Mouse (Mus musculus): ENCODE data around the gene Slc16a7. TPM values are rescaled to one million over a fixed set of nuclear protein-coding genes. Genes with fewer than 3 reads are reported as not detected.

The Slc16a7 gene
- 13.1 and 90.8 TPM in 2 replicates for total RNA-seq (2014; rRNA removed)
- 6.8 and 7.6 TPM in 2 replicates for polyA plus RNA-seq (2015; fragmentation: Nextera tagmentation; extraction: Ambion mirVana)

- peak; percentile 66 for TF ChIP-seq CTCF (IDR thresholded peaks at IDR 0.05; ENCODE audit: low read depth)
- no peaks in the 10 kb centered on the region for H3K27me3 ChIP-seq (ENCODE audit: insufficient read depth, low read length)
- peak within 1 kb of the TSS; percentile 81 for H3K9ac ChIP-seq (replicated peaks; ENCODE audit: low read length)
- H3K4me3 ChIP-seq (ENCODE audit: low read length), result peak within 1 kb of the TSS; percentile 72
- peak within 1 kb of the TSS; percentile 76 for H3K27ac ChIP-seq
- no peaks in the 10 kb centered on the region for H3K4me1 ChIP-seq (ENCODE audit: insufficient read depth, low read length)
- H3K36me3 ChIP-seq (ENCODE audit: insufficient read depth, low read length), result no peaks in the 10 kb centered on the region
- ATAC-seq, result peak; percentile 93
- WGBS, result under 1% methylated on average over 62 of the region's 67 CpGs
- no peaks in the 10 kb centered on the region for H3K9me3 ChIP-seq (ENCODE audit: low read length)
- H3K4me2 ChIP-seq (ENCODE audit: low read depth, low read length), result peak within 1 kb of the TSS; percentile 69
- peak; percentile 91 for DNase-seq (ENCODE audit: low spot score)
Measured at GRCm38 (mm10) chr10:125388876-125389786, at the start of gene Slc16a7. Gene Slc16a7, minus strand, starts transcription at chr10:125389465.

GRCm38 (mm10) chr10:125418795-125419194, 29.5 kb upstream of the Slc16a7 start:
- ATAC-seq, result no peak

GRCm38 (mm10) chr10:125399796-125400195, 10.5 kb upstream of the Slc16a7 start:
- DNase-seq (ENCODE audit: low spot score), result no peak
- no peak for ATAC-seq
- H3K4me3 ChIP-seq (ENCODE audit: low read length), result no peak overlapping the region
- H3K9me3 ChIP-seq (ENCODE audit: low read length), result no peaks in the 10 kb centered on the region
- H3K9ac ChIP-seq (replicated peaks; ENCODE audit: low read length), result no peak overlapping the region
- H3K27me3 ChIP-seq (ENCODE audit: insufficient read depth, low read length), result no peaks in the 10 kb centered on the region
- no peak for TF ChIP-seq CTCF (IDR thresholded peaks at IDR 0.05; ENCODE audit: low read depth)
- no peak overlapping the region for H3K27ac ChIP-seq
- H3K4me2 ChIP-seq (ENCODE audit: low read depth, low read length), result no peak overlapping the region
- H3K4me1 ChIP-seq (ENCODE audit: insufficient read depth, low read length), result no peaks in the 10 kb centered on the region
- H3K36me3 ChIP-seq (ENCODE audit: insufficient read depth, low read length), result no peaks in the 10 kb centered on the region
- 83% methylated on average over 4 of the region's 4 CpGs for WGBS

More at GRCm38 (mm10) chr10:125418795-125419194, 29.5 kb upstream of the Slc16a7 start:
- no peaks in the 10 kb centered on the region for H3K36me3 ChIP-seq (ENCODE audit: insufficient read depth, low read length)
- no peak for TF ChIP-seq CTCF (IDR thresholded peaks at IDR 0.05; ENCODE audit: low read depth)
- DNase-seq (ENCODE audit: low spot score), result no peak
- WGBS, result 81% methylated on average over 6 of the region's 6 CpGs
- H3K4me3 ChIP-seq (ENCODE audit: low read length), result no peak overlapping the region
- H3K4me1 ChIP-seq (ENCODE audit: insufficient read depth, low read length), result no peaks in the 10 kb centered on the region
- H3K4me2 ChIP-seq (ENCODE audit: low read depth, low read length), result no peak overlapping the region
- no peaks in the 10 kb centered on the region for H3K9me3 ChIP-seq (ENCODE audit: low read length)
- H3K27me3 ChIP-seq (ENCODE audit: insufficient read depth, low read length), result no peaks in the 10 kb centered on the region
- H3K27ac ChIP-seq, result no peak overlapping the region
- no peak overlapping the region for H3K9ac ChIP-seq (replicated peaks; ENCODE audit: low read length)

- ATAC-seq (no peak), DNase-seq (ENCODE audit: low spot score) (no peak)
- Histone ChIP-seq H3K9ac (replicated peaks; ENCODE audit: low read length) (peak overlapping the region; percentile 81; the same call in 1 of the 2 replicates), H3K9me3 (ENCODE audit: low read length) (no peaks in the 10 kb centered on the region), H3K4me2 (ENCODE audit: low read depth, low read length) (peak overlapping the region; percentile 69), H3K4me1 (ENCODE audit: insufficient read depth, low read length) (no peaks in the 10 kb centered on the region), H3K27me3 (ENCODE audit: insufficient read depth, low read length) (no peaks in the 10 kb centered on the region), H3K36me3 (ENCODE audit: insufficient read depth, low read length) (no peaks in the 10 kb centered on the region), H3K4me3 (ENCODE audit: low read length) (peak overlapping the region; percentile 72), H3K27ac (no peak overlapping the region)
- TF ChIP-seq CTCF (IDR thresholded peaks at IDR 0.05; ENCODE audit: low read depth), result no peak
- 88% methylated on average over 6 of the region's 6 CpGs for WGBS
Measured at GRCm38 (mm10) chr10:125390011-125390410, 746 bp upstream of the Slc16a7 start.

GRCm38 (mm10) chr10:125388481-125388875, 787 bp downstream of the Slc16a7 start:
- H3K4me1 ChIP-seq (ENCODE audit: insufficient read depth, low read length), result no peaks in the 10 kb centered on the region
- TF ChIP-seq CTCF (IDR thresholded peaks at IDR 0.05; ENCODE audit: low read depth), result no peak
- no peaks in the 10 kb centered on the region for H3K27me3 ChIP-seq (ENCODE audit: insufficient read depth, low read length)
- no peaks in the 10 kb centered on the region for H3K9me3 ChIP-seq (ENCODE audit: low read length)
- H3K9ac ChIP-seq (replicated peaks; ENCODE audit: low read length), result peak overlapping the region; percentile 81
- H3K27ac ChIP-seq, result peak overlapping the region; percentile 76
- WGBS, result 14% methylated on average over 7 of the region's 7 CpGs
- H3K36me3 ChIP-seq (ENCODE audit: insufficient read depth, low read length), result no peaks in the 10 kb centered on the region
- H3K4me3 ChIP-seq (ENCODE audit: low read length), result peak overlapping the region; percentile 72
- peak; percentile 14 for ATAC-seq
- DNase-seq (ENCODE audit: low spot score), result peak; percentile 25
- H3K4me2 ChIP-seq (ENCODE audit: low read depth, low read length), result peak overlapping the region; percentile 69

DNA sequence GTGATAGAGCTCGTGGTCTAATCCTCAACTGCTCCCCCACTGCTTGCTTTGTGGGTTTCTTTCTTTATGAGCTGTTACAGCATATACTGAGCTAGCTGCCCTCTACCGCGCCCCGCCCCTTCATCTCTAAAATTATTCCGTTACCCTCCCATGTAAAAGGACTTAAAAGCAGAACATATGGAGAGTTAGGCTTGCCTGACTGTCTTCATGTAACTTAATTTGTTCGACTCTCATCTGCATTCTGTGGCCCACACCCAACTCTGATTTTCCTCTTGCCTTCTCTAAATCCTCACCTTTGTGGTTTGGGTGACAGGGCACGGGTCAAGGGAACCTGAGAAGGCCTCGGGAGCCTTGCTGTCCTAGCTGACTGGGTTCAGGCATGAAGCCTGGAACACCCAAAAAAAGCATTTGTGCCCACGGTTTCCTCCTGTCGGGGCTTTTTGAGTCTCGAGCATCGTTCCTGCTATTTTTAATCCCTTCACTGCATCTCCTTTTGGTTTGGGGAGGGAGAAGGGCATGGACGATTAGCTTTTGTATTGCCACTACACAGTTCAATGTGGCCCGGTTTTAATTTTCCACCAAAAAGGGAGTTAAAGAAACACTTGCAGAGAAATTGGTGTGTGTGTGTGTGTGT, 1.4 kb downstream of the Slc16a7 start:
- H3K9ac ChIP-seq (replicated peaks; ENCODE audit: low read length), result no peak overlapping the region
- DNase-seq (ENCODE audit: low spot score), result no peak
- 45% methylated on average over 14 of the region's 14 CpGs for WGBS

More for the DNA sequence above, 1.4 kb downstream of the Slc16a7 start:
- TF ChIP-seq CTCF (IDR thresholded peaks at IDR 0.05; ENCODE audit: low read depth), result no peak
- no peaks in the 10 kb centered on the region for H3K36me3 ChIP-seq (ENCODE audit: insufficient read depth, low read length)
- peak overlapping the region; percentile 69 for H3K4me2 ChIP-seq (ENCODE audit: low read depth, low read length)
- H3K27ac ChIP-seq, result peak overlapping the region; percentile 76; the same call in 1 of the 2 replicates
- no peaks in the 10 kb centered on the region for H3K4me1 ChIP-seq (ENCODE audit: insufficient read depth, low read length)
- H3K27me3 ChIP-seq (ENCODE audit: insufficient read depth, low read length), result no peaks in the 10 kb centered on the region
- H3K4me3 ChIP-seq (ENCODE audit: low read length), result 0 out of 2 replicates have a peak overlapping the region, but pooled peaks have one; percentile 72
- ATAC-seq, result no peak
- no peaks in the 10 kb centered on the region for H3K9me3 ChIP-seq (ENCODE audit: low read length)
